Mouse (Mus musculus): ENCODE measurements at regions not wholly inside any gene's neighbourhood (a gene's known extent, or its start where the extent isn't known, plus 50 kb on each side); places are given as distances from the start of the nearest gene placed in this dataset.

GRCm38 (mm10) chr10:71753255-71753654 lies 405.7 kb downstream of the Ipmk start:
- DNase-seq (ENCODE audit: low spot score in 2 of 2), result no peak

GRCm38 (mm10) chr10:71754799-71755198 lies 407.2 kb downstream of the Ipmk start:
- no peak for DNase-seq (ENCODE audit: low spot score in 2 of 2)

GRCm38 (mm10) chr10:71778903-71779302 lies 431.3 kb downstream of the Ipmk start:
- DNase-seq (ENCODE audit: low spot score in 2 of 2), result no peak

DNA sequence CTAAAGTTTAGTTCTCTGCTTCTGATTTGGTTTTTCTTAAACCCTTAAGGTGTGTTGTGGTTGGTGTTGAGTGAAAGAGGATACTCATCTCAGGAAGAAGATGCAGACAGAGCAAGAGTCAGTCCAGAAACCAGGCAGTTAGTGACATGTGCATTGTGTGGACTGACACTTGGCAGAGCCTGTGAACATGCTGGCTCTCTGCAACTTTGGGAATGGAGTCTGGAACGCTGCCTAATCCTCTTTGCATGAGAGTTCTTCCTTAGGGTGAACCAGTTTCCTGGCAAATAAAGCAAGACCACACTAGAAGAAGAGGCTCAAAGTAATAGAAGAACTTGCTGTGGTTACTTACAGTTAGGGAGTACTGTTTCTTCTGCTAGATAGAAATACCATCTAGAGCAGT lies 441.7 kb downstream of the Ipmk start:
- DNase-seq (ENCODE audit: low spot score in 2 of 2), result no peak

GRCm38 (mm10) chr10:71789936-71790335 lies 442.4 kb downstream of the Ipmk start:
- DNase-seq (ENCODE audit: low spot score in 2 of 2), result no peak

DNA sequence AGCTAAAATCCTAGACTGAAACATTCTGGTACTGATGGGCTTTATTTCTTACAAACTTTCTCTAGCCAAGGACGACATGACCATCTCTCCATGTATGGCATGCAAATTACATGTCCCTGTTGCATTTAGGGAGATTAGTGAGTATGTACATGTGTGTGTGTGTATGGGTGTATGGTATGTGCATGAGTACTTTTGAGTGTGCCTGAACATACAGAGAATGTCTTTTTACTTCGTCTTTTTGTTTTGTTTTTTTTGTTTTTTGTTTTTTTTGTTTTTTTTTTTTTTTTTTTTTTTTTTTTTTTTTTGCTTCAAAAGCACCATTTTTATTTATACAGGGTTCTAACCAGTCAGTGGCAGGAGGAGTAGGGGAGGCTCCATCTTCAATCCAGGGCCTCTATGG lies 451.1 kb downstream of the Ipmk start:
- DNase-seq (ENCODE audit: low spot score in 2 of 2), result no peak

GRCm38 (mm10) chr10:71802457-71802856 lies 454.9 kb downstream of the Ipmk start:
- no peak for DNase-seq (ENCODE audit: low spot score in 2 of 2)

- DNase-seq (ENCODE audit: low spot score in 2 of 2), result no peak
Measured at GRCm38 (mm10) chr10:71832633-71833032, 485.1 kb downstream of the Ipmk start.

- no peak for DNase-seq (ENCODE audit: low spot score in 2 of 2)
Measured at GRCm38 (mm10) chr10:71835018-71835417, 487.5 kb downstream of the Ipmk start.

DNA sequence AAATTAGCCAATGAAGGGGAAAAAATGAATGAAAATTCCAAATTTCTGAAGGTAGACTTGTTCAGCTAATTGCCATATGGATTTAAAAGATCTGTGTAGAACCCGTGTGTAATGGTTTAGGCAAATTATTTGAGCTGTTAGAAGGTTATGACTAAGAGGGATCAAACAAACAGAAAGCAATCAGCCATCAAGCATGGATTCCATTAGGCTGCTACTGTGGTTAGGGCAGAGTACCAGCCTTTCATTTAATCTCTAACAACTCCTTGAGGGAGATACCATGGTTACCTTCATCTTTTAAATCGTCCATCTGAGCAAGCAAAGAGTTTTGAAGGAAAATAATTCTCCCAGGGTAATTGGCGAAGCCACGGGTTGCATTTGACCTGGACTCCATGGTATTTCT lies 509.5 kb downstream of the Ipmk start:
- DNase-seq (ENCODE audit: low spot score in 2 of 2), result no peak

- DNase-seq (ENCODE audit: low spot score in 2 of 2), result peak; percentile 68 to 76
Measured at GRCm38 (mm10) chr10:71857518-71857973, 510.0 kb downstream of the Ipmk start.

GRCm38 (mm10) chr10:71893726-71894125 lies 546.2 kb downstream of the Ipmk start:
- DNase-seq (ENCODE audit: low spot score in 2 of 2), result no peak

GRCm38 (mm10) chr10:71905029-71905428 lies 557.5 kb downstream of the Ipmk start:
- no peak for DNase-seq (ENCODE audit: low spot score in 2 of 2)

Data from right cerebral cortex, adult 2 months (tissue).